Mouse (Mus musculus) myocyte (in vitro differentiated cells): Measurements from ENCODE around the gene Serpinb7.

Experiments used
- E2F4 ChIP-seq: IDR thresholded peaks from one replicate; pipeline ENCODE4 v1.6.1; 2011; ENCODE audit warnings: mild to moderate bottlenecking, control low read depth, moderate library complexity; ENCODE audit not compliant: insufficient read depth
- MYOG ChIP-seq, 3 experiments: IDR thresholded peaks; one replicate each; pipeline ENCODE4 v1.6.1; 2011; ENCODE audit warnings: control low read depth in 2 of 3, low read depth in 2 of 3, mild to moderate bottlenecking in 2 of 3; ENCODE audit not compliant: insufficient read length in 2 of 3, control insufficient read depth in 1 of 3, insufficient read depth in 1 of 3
- POLR2A ChIP-seq: IDR thresholded peaks from one replicate; pipeline ENCODE4 v1.6.1; 2011; ENCODE audit warnings: low read depth, mild to moderate bottlenecking, control low read depth, moderate library complexity; ENCODE audit not compliant: insufficient read length
- POLR2AphosphoS2 ChIP-seq: IDR thresholded peaks from one replicate; pipeline ENCODE4 v1.6.1; 2011; ENCODE audit warnings: low read depth, control low read depth; ENCODE audit not compliant: insufficient read length
- SRF ChIP-seq: IDR thresholded peaks from one replicate; pipeline ENCODE4 v1.6.1; 2011; ENCODE audit warnings: low read depth; ENCODE audit not compliant: control insufficient read depth, insufficient read length
- TCF12 ChIP-seq: IDR thresholded peaks from one replicate; pipeline ENCODE4 v1.6.1; 2011; ENCODE audit warnings: mild to moderate bottlenecking, control low read depth; ENCODE audit not compliant: poor library complexity, insufficient read depth, severe bottlenecking
- USF1 ChIP-seq: IDR thresholded peaks from one replicate; pipeline ENCODE4 v1.6.1; 2011; ENCODE audit warnings: low read depth, mild to moderate bottlenecking, control low read depth, moderate library complexity

- TF ChIP-seq POLR2AphosphoS2 (no peak), SRF (no peak), USF1 (no peak), MYOG (IDR thresholded peaks at IDR 0.05; ENCODE audit: control insufficient read depth in 1 of 3, insufficient read depth in 1 of 3, insufficient read length in 2 of 3, low read depth in 2 of 3) (no peak), POLR2A (no peak), TCF12 (no peak), E2F4 (no peak)
These were observed 9.7 kb upstream of the Serpinb7 start for GRCm38 (mm10) chr1:107389753-107390152.
